Mouse (Mus musculus) adipose tissue, adult 10 weeks (tissue): Measurements from ENCODE around the gene Gm4884. TPM values are rescaled to one million over a fixed set of nuclear protein-coding genes. Genes with fewer than 3 reads are reported as not detected.

Source experiments
- polyA plus RNA-seq: library from polyadenylated mRNA; stranded (reverse); fragments of 350-450 nt; fragmentation: Illumina TruSeq; extraction: RNeasy Lipid Tissue Mini Kit (QIAGEN cat#74804); gene quantifications from one replicate; pipeline ENCODE4 v1.2.3, GENCODE M21; 2014; ENCODE audit warnings: low read depth, low replicate concordance

Gm4884 gene
- polyA plus RNA-seq: 0.11 TPM

GRCm38 (mm10) chr7:41032419-41032818 is at the start of gene Gm4884:
TSS of gene Gm4884 (plus strand) at chr7:41032719.

GRCm38 (mm10) chr7:40987243-40987642 is 45.3 kb upstream of the Gm4884 start, which contains the start of gene 4930433I11Rik:
TSS of gene 4930433I11Rik (plus strand) at chr7:40987543.

Other genes with a start within 250 kb of the Gm4884 start
- 1.5 TPM for gene Vstm2b, start 134.4 kb upstream of the Gm4884 start, polyA plus RNA-seq
- gene 4930433I11Rik, start 45.2 kb upstream of the Gm4884 start, polyA plus RNA-seq: 0.20 TPM
- gene Gm5592, start 121.1 kb downstream of the Gm4884 start, polyA plus RNA-seq: not detected